Mouse (Mus musculus) stomach, postnatal 0 days (tissue): Measurements from ENCODE around the gene Inhba.
A peak's percentile ranks its signal among the peaks of the same experiment; 100 is the strongest.

ENCODE experiments used
- CTCF ChIP-seq: IDR thresholded peaks from 2 replicates; pipeline ENCODE4 v1.5.1; 2016; ENCODE audit warnings: antibody characterized with exemption, low read depth, mild to moderate bottlenecking, moderate library complexity
- EP300 ChIP-seq: optimal IDR thresholded peaks from 2 replicates; pipeline ENCODE3; 2016; ENCODE audit warnings: antibody characterized with exemption

GRCm38 (mm10) chr13:15985761-15986160, 25.9 kb upstream of the Inhba start:
- TF ChIP-seq CTCF (peak; percentile 73), EP300 (no peak)
